Mouse (Mus musculus) frontal cortex, postnatal 25 days (tissue): ENCODE measurements around the gene Tex30.
A peak's percentile ranks its signal among the peaks of the same experiment; 100 is the strongest.
"Not testable (repeated sequence)": the region's sequence is repeated elsewhere in the genome, so short reads cannot be mapped to it uniquely, and the experiment has no call there.

Source experiments
- DNase-seq, 2 experiments: peaks; one replicate each; pipeline ENCODE4 v3.0.0; 2022; ENCODE audit warnings: low spot score in 2 of 2

Tex30 gene

GRCm38 (mm10) chr1:44102259-44102717 lies at the start of gene Tex30:
Gene Tex30, minus strand, starts transcription at chr1:44102441.
- peak; percentile 81 to 89 for DNase-seq

GRCm38 (mm10) chr1:44148706-44149105 lies 46.5 kb upstream of the Tex30 start:
- no peak for DNase-seq

- peak; percentile 67 to 81 for DNase-seq
Observed at GRCm38 (mm10) chr1:44147563-44148381, 45.5 kb upstream of the Tex30 start, which contains the start of gene Ercc5. Gene Ercc5, plus strand, starts transcription at chr1:44147744.

GRCm38 (mm10) chr1:44142747-44143146 lies 40.5 kb upstream of the Tex30 start:
- DNase-seq = no peak

- DNase-seq = no peak
Observed at GRCm38 (mm10) chr1:44140232-44140631, 38.0 kb upstream of the Tex30 start.

- no peak for DNase-seq
Observed at GRCm38 (mm10) chr1:44129929-44130581, 27.8 kb upstream of the Tex30 start.

GRCm38 (mm10) chr1:44125590-44125989 lies 23.3 kb upstream of the Tex30 start:
- DNase-seq = no peak

- no peak for DNase-seq
Observed at GRCm38 (mm10) chr1:44122256-44122655, 20.0 kb upstream of the Tex30 start.

- DNase-seq = no peak
Observed at GRCm38 (mm10) chr1:44120074-44120406, 17.8 kb upstream of the Tex30 start.

- peak; percentile 58 to 64 for DNase-seq
Observed at GRCm38 (mm10) chr1:44119201-44120073, 17.2 kb upstream of the Tex30 start.

- peak; percentile 73 to 81 for DNase-seq
Observed at GRCm38 (mm10) chr1:44118239-44119054, 16.2 kb upstream of the Tex30 start, which contains the start of the genes Kdelc1 and Bivm. Gene Kdelc1, minus strand, starts transcription at chr1:44118808. Gene Bivm, plus strand, starts transcription at chr1:44118957.

- no peak for DNase-seq
Observed at GRCm38 (mm10) chr1:44117571-44117970, 15.3 kb upstream of the Tex30 start.

GRCm38 (mm10) chr1:44102939-44103338 lies 698 bp upstream of the Tex30 start:
- no peak for DNase-seq

- DNase-seq = no peak
Observed at GRCm38 (mm10) chr1:44101448-44102225, 604 bp downstream of the Tex30 start.

GRCm38 (mm10) chr1:44064625-44065024 lies 37.6 kb downstream of the Tex30 start:
- DNase-seq = peak; percentile 36 to 59

- DNase-seq = no peak
Observed at GRCm38 (mm10) chr1:44063439-44063838, 38.8 kb downstream of the Tex30 start.

GRCm38 (mm10) chr1:44061836-44062235 lies 40.4 kb downstream of the Tex30 start, which contains the start of gene Gm8251:
Gene Gm8251, minus strand, starts transcription at chr1:44061936.
- DNase-seq = no peak

- DNase-seq = no peak
Observed at GRCm38 (mm10) chr1:44057805-44058204, 44.4 kb downstream of the Tex30 start.

- DNase-seq = no peak
Observed at GRCm38 (mm10) chr1:44046556-44046955, 55.7 kb downstream of the Tex30 start.

GRCm38 (mm10) chr1:44045689-44046088 lies 56.6 kb downstream of the Tex30 start:
- not testable (repeated sequence) for DNase-seq
